Mouse (Mus musculus) CH12.LX (cell line): ENCODE data around the gene Cdk5.

Source experiments
- BHLHE40 ChIP-seq: IDR thresholded peaks from 2 replicates; pipeline ENCODE4 v1.6.1; 2011; ENCODE audit warnings: mild to moderate bottlenecking, low read depth, low read length, improper control_type of control experiment
- CTCF ChIP-seq, 2 experiments: IDR thresholded peaks in 1 of 2; conservative IDR thresholded peaks in 1 of 2; 2 replicates each; pipeline ENCODE4 v1.5.1; 2011 to 2012; ENCODE audit warnings: low read depth in 2 of 2, low read length in 2 of 2, improper control_type of control experiment in 1 of 2, inconsistent platforms in 1 of 2, mild to moderate bottlenecking in 1 of 2, moderate library complexity in 1 of 2
- EP300 ChIP-seq: IDR thresholded peaks from 2 replicates; pipeline ENCODE4 v1.6.1; 2011; ENCODE audit warnings: low read length, improper control_type of control experiment
- ETS1 ChIP-seq: conservative IDR thresholded peaks from 2 replicates; pipeline ENCODE4 v1.6.1; 2012; ENCODE audit warnings: low read depth, mild to moderate bottlenecking, inconsistent platforms, low read length, improper control_type of control experiment, moderate library complexity
- MAFK ChIP-seq: IDR thresholded peaks from 2 replicates; pipeline ENCODE4 v1.6.1; 2011; ENCODE audit warnings: low read length, improper control_type of control experiment; ENCODE audit not compliant: insufficient replicate concordance
- MAX ChIP-seq: IDR thresholded peaks from 2 replicates; pipeline ENCODE4 v1.6.1; 2011; ENCODE audit warnings: low read length, improper control_type of control experiment
- NRF1 ChIP-seq: IDR thresholded peaks from 2 replicates; pipeline ENCODE4 v1.6.1; 2014; ENCODE audit warnings: low read depth, mild to moderate bottlenecking, inconsistent platforms, low read length, improper control_type of control experiment, moderate library complexity
- POLR2A ChIP-seq: IDR thresholded peaks from 2 replicates; pipeline ENCODE4 v1.6.1; 2011; ENCODE audit warnings: low read depth, mild to moderate bottlenecking, improper control_type of control experiment, low read length
- POLR2AphosphoS2 ChIP-seq: IDR thresholded peaks from 2 replicates; pipeline ENCODE4 v1.6.1; 2011; ENCODE audit warnings: low read depth, low read length, improper control_type of control experiment
- SMC3 ChIP-seq: IDR thresholded peaks from 2 replicates; pipeline ENCODE4 v1.6.1; 2011; ENCODE audit warnings: low read depth, low read length, improper control_type of control experiment
- TBP ChIP-seq: conservative IDR thresholded peaks from 2 replicates; pipeline ENCODE4 v1.6.1; 2011; ENCODE audit warnings: low read depth, low read length, improper control_type of control experiment

GRCm38 (mm10) chr5:24453283-24453984, 30.1 kb upstream of the Cdk5 start:
- TF ChIP-seq BHLHE40 (no peak), TBP (no peak), CTCF (conservative IDR thresholded peaks at IDR 0.05 in 1 of 2, IDR thresholded peaks at IDR 0.05 in 1 of 2; ENCODE audit: low read depth in 2 of 2, low read length in 2 of 2) (no peak), MAX (no peak), POLR2A (no peak), MAFK (no peak), NRF1 (no peak), SMC3 (no peak), POLR2AphosphoS2 (no peak), ETS1 (no peak), EP300 (no peak)
